Mouse (Mus musculus) CD8-positive naive resting alpha-beta T cell, adult 2 months (primary cell): ENCODE data around the gene Agbl5.
A peak's percentile ranks its signal among the peaks of the same experiment; 100 is the strongest.

Experiments
- DNase-seq, 2 experiments: peaks; one replicate each; pipeline ENCODE4 v3.0.0; 2022; ENCODE audit warnings: low read depth in 2 of 2, low spot score in 2 of 2

Agbl5 gene

DNA sequence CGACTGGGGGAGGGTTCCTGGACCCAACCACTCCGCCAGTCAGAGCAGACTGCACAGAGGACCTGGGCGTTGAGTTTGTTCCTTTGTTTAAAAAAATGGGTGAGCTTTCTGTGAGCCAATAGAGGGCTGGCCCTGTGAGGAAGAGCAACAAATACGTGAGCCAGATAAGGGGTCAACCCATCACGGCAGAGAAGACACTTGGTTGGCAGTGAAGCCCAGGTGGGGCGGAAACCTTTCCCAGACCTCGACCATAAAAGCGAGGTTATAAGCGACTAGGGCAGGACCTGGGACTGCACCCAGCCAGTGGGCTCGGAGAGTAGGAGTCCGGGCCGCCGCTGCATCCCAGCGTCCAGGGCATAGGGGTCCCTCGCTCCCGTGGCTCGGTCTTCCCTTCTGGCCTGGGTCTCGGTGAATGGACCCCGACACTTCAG lies 1.1 kb upstream of the Agbl5 start:
- peak; percentile 74 to 77 for DNase-seq

- DNase-seq = peak; percentile 86 to 87
Measured at GRCm38 (mm10) chr5:30887858-30888336, 597 bp upstream of the Agbl5 start.

- DNase-seq = no peak
Measured at GRCm38 (mm10) chr5:30889088-30889754, 727 bp downstream of the Agbl5 start.

GRCm38 (mm10) chr5:30890375-30890774 lies 1.9 kb downstream of the Agbl5 start:
- DNase-seq = no peak

- DNase-seq = no peak
Measured at GRCm38 (mm10) chr5:30901860-30902259, 13.4 kb downstream of the Agbl5 start.

- peak; percentile 95 to 97 for DNase-seq
Measured at GRCm38 (mm10) chr5:30907413-30908059, 19.0 kb downstream of the Agbl5 start, which contains the start of gene Ost4. Gene Ost4 (minus strand): TSS chr5:30907788.

GRCm38 (mm10) chr5:30908426-30909299 lies 20.2 kb downstream of the Agbl5 start:
- DNase-seq = no peak

DNA sequence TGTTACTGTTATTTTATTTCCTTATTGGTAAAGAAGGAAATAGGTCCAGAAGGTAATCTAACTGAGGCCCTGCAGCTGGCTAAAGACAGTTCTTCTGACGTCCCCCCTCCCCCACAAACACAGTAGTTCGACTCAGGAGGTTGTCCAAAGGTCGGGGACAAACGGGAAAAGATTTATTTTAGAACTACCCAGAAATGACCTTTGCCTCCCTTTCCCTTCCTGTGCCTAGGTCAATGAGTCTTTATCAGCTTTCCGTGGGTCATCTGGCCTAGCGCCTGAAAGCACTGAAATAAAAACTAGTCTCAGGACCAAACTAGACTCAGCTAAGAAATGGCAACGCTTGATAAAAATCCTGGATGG lies 20.8 kb downstream of the Agbl5 start:
- DNase-seq = no peak

- DNase-seq = no peak
Measured at GRCm38 (mm10) chr5:30909863-30910262, 21.4 kb downstream of the Agbl5 start.

DNA sequence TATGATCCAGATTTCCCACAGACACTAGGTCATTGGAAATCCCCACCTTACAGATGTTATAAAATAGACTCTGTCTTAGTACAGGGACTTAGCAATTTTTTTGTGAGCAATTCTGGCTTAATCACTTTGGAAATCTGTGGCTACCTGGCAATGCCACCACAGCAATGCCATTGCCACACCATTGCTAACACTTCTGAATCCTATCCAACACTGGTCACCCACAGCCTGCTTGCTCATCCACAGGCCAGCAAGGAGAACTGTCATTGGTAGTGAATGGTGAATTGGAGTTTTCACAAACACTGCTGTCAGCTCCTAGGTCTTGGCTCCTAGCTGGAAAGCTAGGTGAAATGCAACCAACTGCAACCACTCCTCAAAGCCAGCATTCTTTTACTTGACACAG lies 22.0 kb downstream of the Agbl5 start:
- no peak for DNase-seq

DNA sequence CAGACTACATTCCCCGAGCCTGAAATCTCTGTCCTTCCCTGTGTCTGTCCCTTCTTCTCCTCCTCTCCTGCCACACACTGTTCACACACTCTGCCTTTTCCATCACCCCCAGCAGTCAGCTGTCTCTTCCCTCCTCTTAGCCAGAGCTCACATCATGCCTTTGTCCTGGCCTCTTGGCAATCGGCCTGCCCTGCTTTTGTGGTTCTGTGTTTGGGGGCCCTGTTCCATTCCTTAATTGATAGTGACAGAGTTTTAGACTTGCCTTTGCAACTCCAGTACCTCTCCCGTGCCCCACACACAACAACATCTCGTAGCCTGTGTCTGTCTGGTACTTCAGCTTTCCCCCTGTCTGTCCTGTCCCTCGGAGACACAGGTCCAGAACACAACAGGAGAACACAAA lies 23.7 kb downstream of the Agbl5 start:
- DNase-seq = no peak

GRCm38 (mm10) chr5:30913060-30913841 lies 24.8 kb downstream of the Agbl5 start, which contains the start of gene Emilin1:
Gene Emilin1 (plus strand): TSS chr5:30913402.
- DNase-seq = no peak

- no peak for DNase-seq
Measured at GRCm38 (mm10) chr5:30914101-30914635, 25.7 kb downstream of the Agbl5 start.

- no peak for DNase-seq
Measured at GRCm38 (mm10) chr5:30914849-30915248, 26.4 kb downstream of the Agbl5 start.

DNA sequence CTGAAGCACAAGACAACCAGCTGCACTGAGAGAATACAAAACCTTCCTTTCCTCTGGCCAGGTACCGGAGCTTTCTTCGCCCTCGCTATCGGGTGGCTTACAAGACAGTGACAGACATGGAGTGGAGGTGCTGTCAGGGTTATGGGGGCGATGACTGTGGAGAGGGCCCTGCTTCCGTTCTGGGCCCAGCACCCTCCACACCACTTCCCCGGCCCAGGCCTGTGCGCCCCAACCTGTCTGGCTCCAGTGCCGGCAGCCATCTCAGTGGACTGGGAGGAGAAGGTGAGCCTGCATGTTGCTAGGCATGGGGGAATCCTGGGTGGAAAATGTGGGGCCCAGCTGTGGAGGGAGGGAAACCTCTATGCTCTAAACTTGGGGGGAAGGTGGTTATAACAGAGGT lies 27.0 kb downstream of the Agbl5 start:
- DNase-seq = peak in 1 of 2 experiments; percentile 17

DNA sequence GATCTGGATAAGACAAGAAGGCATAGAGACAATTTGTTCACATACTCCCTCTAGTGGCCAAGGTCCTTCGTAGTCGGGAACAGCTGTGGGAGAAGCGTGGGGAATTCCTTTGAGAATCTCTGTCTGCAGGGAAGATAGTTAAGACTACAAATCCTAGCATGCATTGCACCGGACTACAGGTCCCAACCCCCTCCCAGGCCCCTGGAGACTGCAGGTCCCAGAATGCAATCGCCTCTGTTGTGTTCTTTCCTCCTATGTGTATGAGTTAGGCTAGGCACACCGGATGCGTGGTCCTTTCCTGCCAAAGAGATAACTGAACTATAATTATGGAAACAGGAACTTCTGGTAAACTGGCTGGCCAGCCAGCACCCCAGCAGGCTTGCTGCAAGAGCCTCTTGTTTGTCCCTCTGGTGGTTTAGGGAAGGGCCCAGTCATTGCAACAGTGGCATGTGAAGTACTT lies 27.5 kb downstream of the Agbl5 start:
- peak; percentile 32 to 52 for DNase-seq

GRCm38 (mm10) chr5:30916841-30917240 lies 28.3 kb downstream of the Agbl5 start:
- DNase-seq = no peak

DNA sequence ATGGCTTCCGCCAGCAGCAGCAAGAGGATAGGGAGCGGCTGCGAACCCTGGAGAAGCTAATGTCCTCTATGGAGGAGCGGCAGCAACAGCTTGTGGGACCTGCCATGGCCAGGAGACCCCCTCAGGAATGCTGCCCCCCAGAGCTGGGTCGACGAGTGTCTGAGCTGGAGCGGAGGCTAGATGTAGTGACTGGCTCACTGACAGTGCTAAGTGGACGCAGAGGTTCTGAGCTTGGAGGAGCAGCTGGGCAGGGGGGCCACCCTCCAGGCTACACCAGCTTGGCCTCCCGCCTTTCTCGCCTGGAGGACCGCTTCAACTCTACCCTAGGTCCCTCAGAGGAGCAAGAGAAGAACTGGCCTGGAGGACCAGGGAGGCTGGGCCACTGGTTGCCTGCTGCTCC lies 28.9 kb downstream of the Agbl5 start:
- DNase-seq = no peak

- DNase-seq = no peak
Measured at GRCm38 (mm10) chr5:30917891-30918670, 29.6 kb downstream of the Agbl5 start.

GRCm38 (mm10) chr5:30918691-30919090 lies 30.2 kb downstream of the Agbl5 start:
- no peak for DNase-seq
